Mouse (Mus musculus) adrenal gland, postnatal 25 days (tissue): ENCODE data around the gene Fgfr2. TPM values are rescaled to one million over a fixed set of nuclear protein-coding genes. Genes with fewer than 3 reads are reported as not detected.
"Not testable (repeated sequence)": the region's sequence is repeated elsewhere in the genome, so short reads cannot be mapped to it uniquely, and the experiment has no call there.

Experiments used
- DNase-seq: peaks from one replicate; pipeline ENCODE4 v3.0.0; 2021; ENCODE audit warnings: mixed read lengths
- total RNA-seq: library from RNA; stranded (reverse); gene quantifications from 2 replicates; pipeline ENCODE4 v1.2.3, GENCODE M21; 2021

The Fgfr2 gene
- total RNA-seq, 1 experiment from 2014 or later = 186 TPM

DNA sequence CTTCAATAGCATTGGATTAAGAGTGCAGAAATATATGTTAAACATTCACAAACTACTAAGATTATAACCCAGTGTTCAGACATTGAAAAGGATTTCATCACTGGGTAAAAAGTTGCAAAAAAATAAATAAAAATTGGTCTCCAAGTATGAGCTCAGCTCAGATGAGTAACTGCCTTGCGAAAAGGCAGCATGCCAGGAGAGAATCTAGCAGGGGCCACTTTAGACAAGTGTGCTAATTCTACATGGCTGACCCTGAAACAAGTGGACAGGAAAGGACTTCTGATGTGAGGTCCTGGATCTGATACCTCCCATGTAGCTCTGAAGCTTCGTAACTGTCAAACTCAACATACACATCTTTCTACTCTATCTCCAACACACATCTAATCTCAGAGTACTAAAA is 2691.0 kb downstream of the Fgfr2 start:
- DNase-seq = peak; percentile 61

DNA sequence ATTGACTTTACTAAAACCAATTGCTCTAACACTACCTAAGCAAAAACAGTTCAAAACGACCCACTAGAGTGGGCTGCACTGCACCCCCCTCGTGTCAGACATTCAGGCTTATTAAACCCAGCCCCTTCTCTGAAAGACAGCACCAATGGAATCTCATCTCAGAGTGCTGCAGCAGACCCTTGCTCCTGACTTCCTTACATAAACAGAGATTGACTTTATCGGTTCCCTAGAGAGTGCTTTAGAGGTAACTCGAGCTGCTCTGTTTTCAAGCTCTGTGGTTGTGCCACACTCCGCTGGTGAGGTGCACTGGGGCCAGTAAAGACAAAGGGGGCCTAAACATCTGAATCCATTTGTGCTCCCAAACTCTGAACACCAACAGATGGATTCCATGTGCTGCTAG is 2696.6 kb downstream of the Fgfr2 start:
- DNase-seq = no peak

GRCm38 (mm10) chr7:130425991-130426390 is 2697.2 kb downstream of the Fgfr2 start:
- DNase-seq = no peak

DNA sequence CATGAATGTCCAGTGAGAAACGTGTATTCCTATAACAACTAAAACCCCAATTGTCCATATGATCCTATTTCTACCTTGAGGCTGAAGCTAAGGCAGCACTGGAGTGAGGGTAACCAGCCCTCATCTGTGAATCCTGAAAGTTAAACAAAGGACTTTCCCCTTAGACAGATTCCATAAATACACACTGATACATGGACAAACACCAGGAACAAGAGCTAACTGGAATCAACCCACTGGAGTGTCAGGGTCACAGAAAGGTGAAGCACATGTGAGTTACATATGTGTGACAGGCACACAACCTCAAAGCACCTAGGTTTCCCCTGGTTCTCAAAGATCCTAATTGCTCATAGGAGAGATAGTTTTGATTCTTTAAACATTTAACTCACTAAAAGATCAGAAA is 2703.2 kb downstream of the Fgfr2 start:
- DNase-seq = no peak

DNA sequence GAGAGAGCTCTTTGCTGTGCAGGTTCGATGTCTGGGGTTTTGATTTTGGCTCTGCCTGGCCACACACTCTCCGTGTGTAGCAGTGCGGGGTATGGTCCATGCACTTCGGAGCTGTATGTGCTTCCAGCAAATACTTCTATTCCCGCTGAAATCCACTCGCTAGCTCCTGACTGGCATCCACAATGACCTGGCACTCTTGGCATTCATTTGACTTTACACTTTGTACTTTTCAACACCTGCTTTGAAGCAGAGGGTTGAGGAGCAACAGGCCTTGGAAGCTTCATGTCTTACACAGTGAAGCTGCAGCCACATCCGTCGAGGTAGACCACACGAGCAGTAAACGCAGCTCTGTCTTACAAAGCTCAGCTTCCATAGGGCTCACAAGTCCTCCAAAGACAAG is 2715.5 kb downstream of the Fgfr2 start:
- no peak for DNase-seq

- DNase-seq = no peak
These were observed 2719.8 kb downstream of the Fgfr2 start for GRCm38 (mm10) chr7:130403346-130403745.

DNA sequence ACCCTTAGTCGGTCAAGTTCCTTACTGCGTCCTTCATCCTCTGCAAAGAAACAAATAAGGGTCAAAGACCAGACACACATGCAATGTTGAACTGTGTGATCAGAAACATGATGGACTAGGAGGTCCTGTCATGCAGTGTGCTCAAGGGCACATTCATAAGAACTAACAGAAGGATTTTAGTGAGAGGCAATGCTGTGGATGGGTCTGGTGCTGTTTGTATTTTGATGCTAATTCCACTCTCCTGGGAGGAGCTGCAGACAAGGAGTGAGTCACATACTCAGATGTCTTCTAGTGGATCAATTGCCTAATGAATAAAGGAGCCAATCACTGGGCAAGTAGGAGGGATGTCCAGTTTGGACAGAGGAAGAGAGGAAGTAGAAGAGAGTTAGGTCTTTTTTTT is 2728.5 kb downstream of the Fgfr2 start:
- no peak for DNase-seq

- not testable (repeated sequence) for DNase-seq
These were observed 2733.1 kb downstream of the Fgfr2 start for GRCm38 (mm10) chr7:130390060-130390459.

DNA sequence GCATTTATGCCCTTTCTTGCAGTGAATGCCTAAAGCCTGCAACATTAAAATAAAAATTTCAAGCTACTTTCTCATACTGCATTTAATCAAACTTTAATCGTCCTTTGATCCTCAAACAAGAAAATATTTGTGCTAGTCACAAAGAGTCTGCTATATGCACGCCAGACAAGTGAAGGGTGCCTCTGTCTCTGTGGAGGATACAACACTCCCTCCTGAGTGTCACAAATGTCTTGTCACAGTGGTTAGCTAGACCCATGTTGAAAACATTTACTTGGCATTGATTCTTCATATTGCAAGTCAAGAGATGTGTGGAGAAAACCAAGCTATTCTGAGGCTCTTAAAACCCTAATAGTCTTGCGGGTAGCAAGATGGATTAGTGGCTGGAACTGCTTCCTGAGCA is 2736.8 kb downstream of the Fgfr2 start:
- DNase-seq = no peak

GRCm38 (mm10) chr7:130385732-130386294 is 2737.3 kb downstream of the Fgfr2 start:
- no peak for DNase-seq

DNA sequence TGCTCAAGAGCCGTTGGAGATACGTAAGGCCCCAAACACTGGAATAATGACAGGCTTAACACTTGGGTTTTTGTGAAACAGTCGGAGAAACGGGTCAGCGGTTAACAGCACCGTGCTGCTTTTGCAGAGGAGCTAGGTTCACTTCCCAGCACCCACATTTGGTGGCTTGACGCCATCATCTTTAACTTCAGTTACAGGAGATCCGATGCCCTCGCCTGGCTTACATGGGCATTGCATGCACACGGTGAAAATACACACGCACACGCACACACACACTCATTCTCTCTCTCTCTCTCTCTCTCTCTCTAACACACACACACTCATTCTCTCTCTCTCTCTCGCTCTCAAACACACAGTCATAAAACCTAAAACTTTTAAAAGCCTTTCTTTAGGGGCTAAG is 2741.0 kb downstream of the Fgfr2 start:
- DNase-seq = no peak

- no peak for DNase-seq
These were observed 2741.7 kb downstream of the Fgfr2 start for GRCm38 (mm10) chr7:130381387-130381951.

DNA sequence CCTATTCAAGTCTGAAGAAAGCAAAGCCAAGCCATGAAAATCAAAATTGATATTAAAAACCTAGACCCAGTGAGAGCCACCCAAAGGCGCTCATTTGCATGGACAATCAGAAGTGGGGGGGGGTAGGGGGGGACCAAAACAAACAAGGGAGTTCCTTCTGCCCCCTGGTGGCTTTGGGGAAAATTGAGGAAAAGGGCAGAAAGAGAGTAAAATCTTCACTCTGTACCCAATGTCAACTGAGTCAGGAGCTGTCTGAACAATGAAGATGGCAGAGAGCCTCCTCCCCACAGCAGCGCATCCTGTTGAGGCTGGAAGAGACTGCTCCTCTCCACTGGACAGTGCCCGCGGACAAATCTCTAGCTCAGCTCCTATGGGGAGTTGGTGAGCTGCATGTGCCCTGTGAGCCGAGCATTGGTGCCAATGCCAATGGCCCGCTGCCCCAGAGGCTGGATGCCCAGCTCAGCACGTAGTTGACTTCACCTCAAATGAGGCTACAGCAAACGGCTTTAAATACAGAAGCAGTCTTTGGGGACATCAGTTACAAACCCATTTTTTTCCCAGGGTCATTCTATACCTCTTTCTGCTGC is 2742.3 kb downstream of the Fgfr2 start:
- DNase-seq = peak; percentile 31

DNA sequence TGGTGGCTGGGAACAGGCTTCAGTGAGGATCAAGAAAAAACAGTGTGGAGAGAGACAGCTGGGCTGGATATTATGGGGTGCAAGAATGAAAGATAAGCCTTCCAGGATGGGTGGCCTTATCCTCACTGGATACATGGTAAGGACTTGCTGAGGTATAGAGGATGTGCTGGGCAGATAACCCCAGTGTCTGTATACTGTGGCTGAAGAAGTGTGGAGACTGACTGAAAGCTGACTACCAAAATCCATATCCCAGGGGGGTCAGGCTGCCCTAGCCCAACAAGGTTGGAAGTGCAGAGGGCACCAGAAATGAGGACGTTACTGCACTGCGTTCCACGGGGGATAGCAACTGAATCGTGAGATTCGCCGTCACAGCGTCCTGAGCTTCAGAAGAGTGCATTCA is 2742.8 kb downstream of the Fgfr2 start:
- DNase-seq = no peak

- DNase-seq = no peak
These were observed 2743.3 kb downstream of the Fgfr2 start for GRCm38 (mm10) chr7:130379886-130380285.

- DNase-seq = no peak
These were observed 2744.8 kb downstream of the Fgfr2 start for GRCm38 (mm10) chr7:130378308-130378707.

DNA sequence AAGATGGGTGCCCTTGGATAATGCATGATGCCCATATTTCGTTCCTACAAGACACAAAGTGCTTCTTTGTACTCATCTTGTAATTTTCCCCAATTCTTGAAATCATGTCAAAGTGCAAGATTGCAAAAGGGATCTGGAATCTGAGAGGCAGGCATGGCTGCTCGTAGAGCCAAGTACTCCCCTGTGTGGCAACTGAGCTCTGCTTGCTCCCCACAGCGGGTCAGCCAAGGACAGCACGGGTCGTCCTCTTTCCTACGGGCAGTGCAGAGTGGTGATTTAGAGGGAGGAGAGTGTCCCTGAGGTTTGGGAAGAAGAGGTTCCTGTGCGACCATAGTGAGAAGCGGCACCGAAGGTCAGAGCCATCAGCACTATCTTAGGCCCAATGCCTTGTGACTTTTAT is 2748.8 kb downstream of the Fgfr2 start:
- DNase-seq = peak; percentile 42

GRCm38 (mm10) chr7:130368827-130369641 is 2754.1 kb downstream of the Fgfr2 start:
- DNase-seq = no peak

- no peak for DNase-seq
These were observed 2754.9 kb downstream of the Fgfr2 start for GRCm38 (mm10) chr7:130368036-130368826.

DNA sequence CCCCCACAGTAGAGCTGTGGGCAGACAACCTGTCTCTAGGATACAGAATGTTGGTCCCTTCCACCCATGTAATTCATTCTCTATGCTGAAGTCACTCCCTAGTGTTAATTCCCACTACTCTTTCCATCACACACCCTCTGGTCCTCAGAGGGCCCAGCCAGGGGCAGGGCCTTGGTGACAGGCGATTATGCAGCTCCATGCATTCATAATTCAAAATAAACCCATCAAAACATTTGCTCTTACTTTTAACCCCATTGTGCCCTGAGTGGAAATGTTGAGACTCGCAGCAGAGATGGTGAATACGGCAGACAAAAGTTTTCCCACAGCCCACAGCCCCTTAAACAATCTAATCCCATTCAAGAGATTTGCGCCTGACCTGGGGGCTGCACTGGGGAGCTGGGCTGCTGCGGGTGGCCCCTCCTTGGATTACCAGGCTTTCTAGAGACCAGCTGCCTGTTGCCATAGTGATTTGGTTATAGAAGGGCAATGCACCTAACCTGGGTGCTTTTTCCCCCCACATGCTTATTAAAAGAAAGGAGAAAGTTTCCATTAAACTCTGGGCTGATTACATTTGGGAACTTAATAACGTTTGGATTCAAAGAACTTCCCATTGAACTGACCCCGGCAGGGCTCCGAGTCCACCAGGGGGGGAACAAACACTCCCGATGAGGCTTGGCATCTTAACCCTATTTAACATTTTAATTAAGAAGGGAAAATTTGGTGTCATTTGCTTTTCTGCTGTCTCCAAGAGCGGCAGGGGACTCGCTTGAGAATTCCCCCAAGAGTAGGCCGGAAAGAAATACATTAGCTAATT is 2755.7 kb downstream of the Fgfr2 start:
- no peak for DNase-seq

DNA sequence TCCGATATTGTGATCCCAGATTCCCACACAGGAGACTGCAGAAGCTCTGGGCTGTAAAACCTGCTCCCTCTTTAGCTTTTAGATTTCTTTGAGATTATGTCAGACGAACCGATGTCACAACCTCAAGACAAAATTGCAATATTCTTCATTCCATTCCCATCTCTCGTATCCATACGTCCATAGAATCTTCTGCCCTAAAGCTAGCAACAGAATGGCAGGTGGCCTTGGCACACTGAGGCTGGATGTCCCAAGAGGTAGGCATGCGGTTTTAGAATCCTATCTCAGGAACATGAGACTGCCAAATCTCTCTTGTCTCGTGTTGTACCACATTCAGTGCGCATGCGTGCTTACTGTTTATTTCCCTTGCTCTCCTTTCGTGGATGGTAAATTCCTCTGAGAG is 2757.4 kb downstream of the Fgfr2 start:
- no peak for DNase-seq
